Mouse (Mus musculus) thymus, adult 2 months (tissue): ENCODE measurements around the gene Gbp4.

Experiments
- CTCF ChIP-seq: fragments of 200-500 bp; IDR thresholded peaks from 2 replicates; pipeline ENCODE4 v1.5.1; 2012; ENCODE audit warnings: mild to moderate bottlenecking, control low read depth, low read length, moderate library complexity, borderline replicate concordance; ENCODE audit not compliant: control insufficient read depth, poor library complexity, insufficient read depth; ENCODE audit errors: extremely low read depth
- POLR2A ChIP-seq: fragments of 200-500 bp; IDR thresholded peaks from 2 replicates; pipeline ENCODE4 v1.6.1; 2012; ENCODE audit warnings: mild to moderate bottlenecking, low read length, control low read depth, moderate library complexity; ENCODE audit not compliant: control insufficient read depth, poor library complexity, insufficient read depth; ENCODE audit errors: extremely low read depth

DNA sequence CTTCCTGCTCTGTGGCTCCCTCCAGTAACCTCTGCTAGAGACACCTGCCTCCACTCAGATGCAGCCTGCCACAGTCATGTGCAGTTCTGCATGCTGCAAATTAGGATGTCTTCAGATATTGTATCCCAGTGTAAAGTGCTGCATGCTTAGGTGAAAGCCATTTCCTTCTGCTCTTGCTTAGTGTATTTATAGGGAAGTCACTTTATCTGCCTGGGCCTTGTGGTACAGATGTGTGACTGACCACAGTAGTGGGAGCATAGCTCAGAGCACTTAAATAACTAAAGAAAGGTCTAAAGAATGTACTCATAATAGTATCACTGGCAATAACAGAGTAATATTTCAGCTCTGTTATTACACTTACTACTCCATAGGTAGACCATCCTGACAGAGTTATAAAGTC, 57.5 kb downstream of the Gbp4 start:
- TF ChIP-seq CTCF (no peak), POLR2A (no peak)
